Mouse (Mus musculus) G1E (cell line): ENCODE measurements around the gene Ntsr2.

Experiments used
- CTCF ChIP-seq: IDR thresholded peaks from 2 replicates; pipeline ENCODE4 v1.5.1; 2012; ENCODE audit warnings: low read depth, low read length, inconsistent platforms, mixed read lengths
- GATA1 ChIP-seq: IDR thresholded peaks from 2 replicates; pipeline ENCODE4 v1.6.1; 2012; ENCODE audit warnings: borderline replicate concordance, low read length, inconsistent platforms, mixed read lengths
- GATA2 ChIP-seq: IDR thresholded peaks from 2 replicates; pipeline ENCODE4 v1.6.1; 2012; ENCODE audit warnings: low read depth, low read length, inconsistent platforms, borderline replicate concordance
- POLR2AphosphoS5 ChIP-seq: IDR thresholded peaks from 2 replicates; pipeline ENCODE4 v1.6.1; 2012; ENCODE audit warnings: low read depth, low read length, inconsistent platforms; ENCODE audit not compliant: insufficient replicate concordance
- TAL1 ChIP-seq: conservative IDR thresholded peaks from 2 replicates; pipeline ENCODE4 v1.6.1; 2012; ENCODE audit warnings: low read depth, low read length, inconsistent platforms, mixed read lengths

DNA sequence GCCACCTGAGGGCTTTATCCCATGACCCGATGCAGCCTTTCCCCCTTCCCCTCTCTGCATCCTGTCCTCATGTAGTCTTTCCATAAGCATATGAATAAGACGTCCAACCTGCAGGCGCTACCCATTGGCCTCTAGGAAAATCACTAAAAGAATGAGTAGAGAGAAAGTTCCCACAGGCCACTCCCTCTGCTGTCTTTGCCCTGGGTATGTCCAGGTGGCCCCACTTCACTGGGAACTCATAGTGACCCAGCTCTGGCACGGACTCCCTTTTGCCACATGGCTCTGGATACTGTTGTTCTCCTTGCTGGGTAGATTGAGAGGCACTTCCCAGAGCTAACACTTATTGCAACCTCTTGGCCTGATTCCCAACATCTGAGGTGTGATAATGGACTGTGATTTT is 2.4 kb downstream of the Ntsr2 start:
- TF ChIP-seq CTCF: no peak
- TF ChIP-seq POLR2AphosphoS5: no peak
- no peak for TF ChIP-seq TAL1
- TF ChIP-seq GATA1: no peak
- TF ChIP-seq GATA2: no peak
